Mouse (Mus musculus): ENCODE measurements around the gene Orai2. TPM values are rescaled to one million over a fixed set of nuclear protein-coding genes. Genes with fewer than 3 reads are reported as not detected.

The Orai2 gene
- polyA plus RNA-seq, 1 experiment from 2014 or later, result 5.6 TPM

DNA sequence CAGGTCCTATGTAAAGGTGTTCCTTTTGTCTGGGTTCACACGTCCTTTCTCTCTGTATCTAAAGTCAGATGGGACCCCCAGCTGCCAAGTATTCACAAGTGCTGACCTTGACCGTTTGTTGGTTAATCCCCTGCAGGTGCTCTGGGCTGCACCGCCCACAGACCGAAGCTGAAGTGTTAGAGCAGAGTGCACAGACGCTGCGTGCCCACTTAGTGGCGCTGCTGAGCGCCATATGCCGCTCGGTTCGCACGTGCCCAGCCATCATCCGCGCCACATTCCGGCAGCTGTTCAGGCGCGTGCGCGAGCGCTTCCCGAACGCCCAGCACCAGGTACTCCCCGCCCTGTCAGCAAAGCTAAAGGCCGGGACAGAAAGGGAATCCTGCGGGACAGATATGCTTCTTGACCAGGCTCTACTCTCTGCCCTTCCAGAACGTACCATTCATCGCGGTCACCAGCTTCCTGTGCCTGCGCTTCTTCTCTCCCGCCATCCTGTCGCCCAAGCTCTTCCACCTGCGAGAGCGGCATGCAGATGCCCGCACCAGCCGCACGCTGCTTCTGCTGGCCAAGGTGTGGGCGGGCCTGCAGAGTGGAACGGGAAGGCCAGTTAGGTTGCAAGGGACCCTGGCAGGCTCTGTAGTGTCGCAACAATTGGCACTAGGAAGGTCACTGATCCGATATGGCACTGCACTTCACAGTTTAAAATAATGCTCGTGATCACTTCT lies 68.3 kb downstream of the Orai2 start:
- ATAC-seq (ENCODE audit: low FRiP score, low TSS enrichment), result peak; percentile 70
- WGBS, result 7% methylated on average over 41 of the region's 41 CpGs

GRCm38 (mm10) chr5:136098536-136098935 lies 72.0 kb downstream of the Orai2 start:
- Histone ChIP-seq H3K27ac (ENCODE audit: low read depth, low read length) (no peak overlapping the region), H3K4me1 (ENCODE audit: control insufficient read depth, insufficient read depth, low read length) (0 out of 2 replicates have a peak, but pooled peaks cover 5% of the 10 kb centered on the region), H3K9me3 (ENCODE audit: control insufficient read depth, low read length) (no peaks in the 10 kb centered on the region), H3K27me3 (ENCODE audit: control insufficient read depth, insufficient read depth, low read length) (peaks cover 3% of the 10 kb centered on the region; the same call in 1 of the 2 replicates), H3K4me2 (replicated peaks; ENCODE audit: low read depth, low read length) (no peak overlapping the region), H3K4me3 (ENCODE audit: low read length) (no peak overlapping the region), H3K36me3 (ENCODE audit: control insufficient read depth, insufficient read depth, low read length) (no peaks in the 10 kb centered on the region), H3K9ac (ENCODE audit: low read depth, low read length) (no peak overlapping the region)
- no peak for ATAC-seq (ENCODE audit: low FRiP score, low TSS enrichment)
- WGBS, result 84% methylated on average over 10 of the region's 10 CpGs

More for the DNA sequence above, 68.3 kb downstream of the Orai2 start:
- Histone ChIP-seq H3K27ac (ENCODE audit: low read depth, low read length) (no peak overlapping the region), H3K4me2 (replicated peaks; ENCODE audit: low read depth, low read length) (peak overlapping the region; percentile 59), H3K9ac (ENCODE audit: low read depth, low read length) (peak overlapping the region; percentile 42; the same call in 1 of the 2 replicates), H3K27me3 (ENCODE audit: control insufficient read depth, insufficient read depth, low read length) (peaks cover 3% of the 10 kb centered on the region; the same call in 1 of the 2 replicates), H3K9me3 (ENCODE audit: control insufficient read depth, low read length) (no peaks in the 10 kb centered on the region), H3K4me3 (ENCODE audit: low read length) (peak overlapping the region; percentile 29), H3K4me1 (ENCODE audit: control insufficient read depth, insufficient read depth, low read length) (0 out of 2 replicates have a peak, but pooled peaks cover 5% of the 10 kb centered on the region), H3K36me3 (ENCODE audit: control insufficient read depth, insufficient read depth, low read length) (no peaks in the 10 kb centered on the region)

Small RNA genes within 50 kb of the gene (microRNA-seq; reads per million reads assigned to microRNA genes)
- gene Mir7035, result 1.1 reads per million

Other genes with a start within 250 kb of the Orai2 start
- gene Ywhag, start 236.1 kb downstream of the Orai2 start, polyA plus RNA-seq (2014; fragmentation: Nextera tagmentation; extraction: Ambion mirVana), result 90.2 and 105 TPM in 2 replicates
- 10.2 and 10.3 TPM in 2 replicates for gene Ssc4d, start 196.2 kb downstream of the Orai2 start, polyA plus RNA-seq (2014; fragmentation: Nextera tagmentation; extraction: Ambion mirVana)
- gene Zp3, start 190.6 kb downstream of the Orai2 start, polyA plus RNA-seq (2014; fragmentation: Nextera tagmentation; extraction: Ambion mirVana), result 0.29 TPM in 1 of 2 replicates, not detected in the other
- 24.0 and 26.6 TPM in 2 replicates for gene Dtx2, start 175.9 kb downstream of the Orai2 start, polyA plus RNA-seq (2014; fragmentation: Nextera tagmentation; extraction: Ambion mirVana)
- 0.85 and 0.99 TPM in 2 replicates for gene Upk3b, start 132.2 kb downstream of the Orai2 start, polyA plus RNA-seq (2014; fragmentation: Nextera tagmentation; extraction: Ambion mirVana)
- 1.3 and 2.2 TPM in 2 replicates for gene Upk3bl, start 116.2 kb downstream of the Orai2 start, polyA plus RNA-seq (2014; fragmentation: Nextera tagmentation; extraction: Ambion mirVana)
- gene Rasa4, start 86.8 kb downstream of the Orai2 start, polyA plus RNA-seq (2014; fragmentation: Nextera tagmentation; extraction: Ambion mirVana), result 13.5 and 17.5 TPM in 2 replicates
- gene Polr2j, start 54.1 kb downstream of the Orai2 start, polyA plus RNA-seq (2014; fragmentation: Nextera tagmentation; extraction: Ambion mirVana), result 270 and 326 TPM in 2 replicates
- 32.2 and 40.0 TPM in 2 replicates for gene Lrwd1, start 34.6 kb downstream of the Orai2 start, polyA plus RNA-seq (2014; fragmentation: Nextera tagmentation; extraction: Ambion mirVana)
- 12.5 and 16.0 TPM in 2 replicates for gene Alkbh4, start 34.6 kb downstream of the Orai2 start, polyA plus RNA-seq (2014; fragmentation: Nextera tagmentation; extraction: Ambion mirVana)
- gene Prkrip1, start 28.2 kb upstream of the Orai2 start, polyA plus RNA-seq (2014; fragmentation: Nextera tagmentation; extraction: Ambion mirVana), result 57.5 and 64.5 TPM in 2 replicates
- 5.0 and 5.4 TPM in 2 replicates for gene Sh2b2, start 75.8 kb upstream of the Orai2 start, polyA plus RNA-seq (2014; fragmentation: Nextera tagmentation; extraction: Ambion mirVana)